Mouse (Mus musculus): Measurements from ENCODE around the gene Thoc5. TPM values are rescaled to one million over a fixed set of nuclear protein-coding genes. Genes with fewer than 3 reads are reported as not detected.

Gene Thoc5
- polyA plus RNA-seq, 1 experiment from 2014 or later: 55.9 TPM

DNA sequence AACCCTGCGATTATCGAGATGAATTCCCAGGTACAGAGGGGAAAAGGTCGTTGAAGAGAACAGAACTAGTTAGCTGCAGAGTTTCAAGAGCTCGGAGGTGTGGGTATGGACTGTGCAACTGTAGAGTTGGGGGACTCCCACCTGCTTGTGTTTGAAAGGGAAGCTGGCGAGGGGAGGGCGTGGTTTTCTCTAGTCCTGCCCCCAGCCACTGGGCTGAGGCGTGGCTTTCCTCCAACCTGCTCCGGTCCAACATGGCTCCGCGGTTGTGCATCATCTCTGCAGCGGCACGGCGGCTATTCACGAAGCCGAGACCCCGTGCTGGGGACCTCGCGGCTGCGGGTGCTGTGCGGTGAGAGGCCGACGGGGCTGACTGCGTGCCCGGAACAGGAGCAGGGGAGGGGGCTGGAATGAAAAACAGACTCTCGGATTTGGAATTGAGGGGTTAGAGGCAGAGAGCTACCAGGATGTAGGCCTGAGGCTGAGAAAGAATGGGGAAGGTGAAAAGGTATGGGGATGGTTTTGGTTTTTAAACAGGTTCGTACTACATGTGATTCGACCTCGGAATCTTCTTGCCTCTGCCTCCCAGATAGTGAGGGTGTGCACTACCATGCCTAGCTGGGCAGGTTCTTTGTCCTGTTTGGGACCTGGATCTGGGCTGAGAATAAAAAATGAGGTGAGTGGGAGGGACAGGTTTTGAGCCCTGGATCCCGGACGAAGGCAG is 21.2 kb upstream of the Thoc5 start, which contains the start of gene Nipsnap1:
Gene Nipsnap1, plus strand, starts transcription at position 197 of the 721 bp plus-strand sequence.
- peaks cover 15% of the 10 kb centered on the region for H3K4me1 ChIP-seq (replicated peaks)
- no peaks in the 10 kb centered on the region for H3K27me3 ChIP-seq
- H3K4me3 ChIP-seq: peak within 1 kb of the TSS; percentile 73
- peak within 1 kb of the TSS; percentile 85 for H3K9ac ChIP-seq
- ATAC-seq (ENCODE audit: low FRiP score): peak; percentile 95
- H3K36me3 ChIP-seq: peaks cover 11% of the 10 kb centered on the region
- peak within 1 kb of the TSS; percentile 87 for H3K27ac ChIP-seq
- WGBS: under 1% methylated on average over 30 of the region's 30 CpGs
- peak within 1 kb of the TSS; percentile 82 for H3K4me2 ChIP-seq
- no peaks in the 10 kb centered on the region for H3K9me3 ChIP-seq

GRCm38 (mm10) chr11:4874551-4874950 is 20.6 kb upstream of the Thoc5 start:
- Histone ChIP-seq H3K36me3 (peaks cover 11% of the 10 kb centered on the region), H3K27me3 (no peaks in the 10 kb centered on the region), H3K4me2 (peak overlapping the region; percentile 82), H3K27ac (peak overlapping the region; percentile 87), H3K4me3 (peak overlapping the region; percentile 73), H3K4me1 (replicated peaks) (peaks cover 15% of the 10 kb centered on the region), H3K9ac (peak overlapping the region; percentile 85), H3K9me3 (no peaks in the 10 kb centered on the region)
- peak; percentile 40 for ATAC-seq (ENCODE audit: low FRiP score)
- WGBS: 9% methylated on average over 10 of the region's 10 CpGs

DNA sequence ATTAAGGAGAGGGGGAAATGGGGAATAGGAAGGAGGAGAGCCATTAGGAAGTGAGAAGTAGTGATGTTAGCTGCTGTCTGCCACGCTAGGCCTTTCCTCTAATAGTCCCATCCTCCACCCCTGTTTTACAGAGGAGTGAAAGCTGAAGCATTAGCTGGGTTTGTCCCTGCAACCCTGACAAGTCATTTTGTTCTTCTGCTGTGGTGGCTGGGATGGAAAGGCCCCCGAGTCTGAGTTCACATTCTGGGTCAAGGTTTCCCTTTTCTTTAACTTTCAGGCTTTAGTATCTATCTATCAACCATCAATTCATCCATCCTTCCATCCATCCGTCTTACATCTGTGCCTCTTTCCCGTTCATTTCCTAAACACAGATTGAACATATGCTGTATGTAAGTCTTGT is 14.0 kb upstream of the Thoc5 start:
- WGBS: 87% methylated on average over 4 of the region's 4 CpGs
- H3K36me3 ChIP-seq: peaks cover 43% of the 10 kb centered on the region
- H3K27ac ChIP-seq: no peak overlapping the region
- H3K4me1 ChIP-seq (replicated peaks): no peaks in the 10 kb centered on the region
- H3K4me2 ChIP-seq: no peak overlapping the region
- no peak for ATAC-seq (ENCODE audit: low FRiP score)
- no peak overlapping the region for H3K9ac ChIP-seq
- no peak overlapping the region for H3K4me3 ChIP-seq
- H3K27me3 ChIP-seq: no peaks in the 10 kb centered on the region
- H3K9me3 ChIP-seq: no peaks in the 10 kb centered on the region

DNA sequence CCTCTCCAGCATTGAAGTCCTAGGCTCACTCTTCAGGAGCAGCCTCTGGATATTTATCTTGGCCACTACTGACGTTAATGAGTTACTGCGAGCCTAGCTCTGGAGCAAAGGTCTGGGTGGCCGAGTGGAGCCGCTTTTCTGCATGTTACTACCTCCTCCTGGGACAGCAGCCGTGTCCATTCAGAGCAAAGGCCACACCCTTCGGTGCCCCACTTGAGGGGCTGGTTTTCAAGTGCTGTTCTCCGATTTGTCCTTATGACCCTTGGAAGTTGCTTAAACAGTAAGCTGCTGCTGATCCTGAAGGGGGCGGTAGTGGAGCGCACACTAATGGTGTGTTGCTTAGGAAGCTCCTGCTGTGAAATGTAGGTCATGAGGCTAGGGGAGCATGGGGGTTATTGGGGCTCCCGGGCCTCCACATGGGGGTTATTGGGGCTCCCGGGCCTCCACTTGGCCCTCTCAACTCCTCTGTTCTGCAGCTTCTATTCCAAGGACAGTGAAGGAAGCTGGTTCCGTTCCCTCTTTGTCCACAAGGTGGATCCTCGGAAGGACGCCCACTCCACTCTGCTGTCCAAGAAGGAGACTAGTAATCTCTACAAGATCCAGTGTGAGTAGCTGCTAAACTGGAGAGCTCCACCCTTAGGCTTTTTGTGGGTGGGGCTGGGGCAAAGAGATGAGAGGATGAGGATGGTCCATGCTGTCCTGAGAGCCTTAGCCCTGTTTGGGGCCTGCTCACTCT is 12.1 kb upstream of the Thoc5 start:
- no peak for ATAC-seq (ENCODE audit: low FRiP score)
- Histone ChIP-seq H3K36me3 (peaks cover 52% of the 10 kb centered on the region), H3K27ac (0 out of 2 replicates have a peak overlapping the region, but pooled peaks have one; percentile 35), H3K4me2 (no peak overlapping the region), H3K9ac (no peak overlapping the region), H3K4me3 (no peak overlapping the region), H3K9me3 (no peaks in the 10 kb centered on the region), H3K4me1 (replicated peaks) (no peaks in the 10 kb centered on the region), H3K27me3 (no peaks in the 10 kb centered on the region)
- WGBS: 45% methylated on average over 14 of the region's 14 CpGs

DNA sequence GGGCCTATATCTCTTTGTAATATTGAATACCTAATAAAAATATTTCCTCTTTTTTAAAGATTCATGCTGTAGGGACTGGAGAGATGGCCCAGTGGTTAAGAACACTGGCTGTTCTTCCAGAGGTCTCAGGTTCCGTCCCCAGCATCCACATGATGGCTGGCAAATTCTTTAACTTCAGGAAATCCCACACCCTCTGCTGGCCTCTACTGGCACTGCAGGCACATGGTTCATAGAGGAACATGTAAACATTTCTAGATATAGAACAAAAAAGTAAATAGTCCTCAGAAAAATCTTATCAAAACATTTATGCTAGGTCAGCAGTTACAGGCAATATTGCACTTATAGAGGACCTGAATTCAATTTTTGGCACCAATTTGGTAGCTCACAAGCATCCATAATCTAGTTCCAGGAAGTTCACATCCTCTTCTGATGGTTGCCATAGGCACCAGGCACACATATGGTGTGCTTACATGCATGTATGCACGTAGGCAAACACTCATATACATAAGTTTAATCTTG is 9.7 kb upstream of the Thoc5 start:
- Histone ChIP-seq H3K36me3 (peaks cover 76% of the 10 kb centered on the region), H3K27ac (no peak overlapping the region), H3K4me3 (no peak overlapping the region), H3K9ac (no peak overlapping the region), H3K27me3 (no peaks in the 10 kb centered on the region), H3K4me2 (no peak overlapping the region), H3K4me1 (replicated peaks) (no peaks in the 10 kb centered on the region), H3K9me3 (no peaks in the 10 kb centered on the region)
- ATAC-seq (ENCODE audit: low FRiP score): no peak
- 63% methylated on average over 2 of the region's 2 CpGs for WGBS

DNA sequence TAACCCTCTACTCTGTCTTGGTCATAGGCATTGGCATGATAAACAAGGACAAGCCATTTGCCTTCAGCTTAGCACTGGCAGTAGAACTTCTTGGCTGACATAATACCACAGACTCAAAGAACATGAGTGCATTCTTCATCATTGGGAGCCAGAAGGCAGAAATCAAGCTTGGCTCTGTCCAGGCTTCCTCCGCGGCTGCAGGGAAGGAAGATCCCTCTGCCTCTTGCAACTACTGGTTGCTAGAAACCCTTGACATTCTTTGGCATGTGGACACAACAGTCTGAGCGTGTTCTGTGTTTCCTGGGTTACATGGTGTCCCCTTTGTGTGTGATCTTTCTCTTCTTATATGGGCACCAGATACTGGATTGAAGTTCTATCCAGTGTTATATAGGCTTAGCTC is 8.1 kb upstream of the Thoc5 start:
- 93% methylated on average over 3 of the region's 3 CpGs for WGBS
- H3K27ac ChIP-seq: no peak overlapping the region
- no peak overlapping the region for H3K9ac ChIP-seq
- H3K9me3 ChIP-seq: no peaks in the 10 kb centered on the region
- no peaks in the 10 kb centered on the region for H3K4me1 ChIP-seq (replicated peaks)
- peaks cover 85% of the 10 kb centered on the region for H3K36me3 ChIP-seq
- no peak overlapping the region for H3K4me3 ChIP-seq
- no peak for ATAC-seq (ENCODE audit: low FRiP score)
- no peaks in the 10 kb centered on the region for H3K27me3 ChIP-seq
- no peak overlapping the region for H3K4me2 ChIP-seq

DNA sequence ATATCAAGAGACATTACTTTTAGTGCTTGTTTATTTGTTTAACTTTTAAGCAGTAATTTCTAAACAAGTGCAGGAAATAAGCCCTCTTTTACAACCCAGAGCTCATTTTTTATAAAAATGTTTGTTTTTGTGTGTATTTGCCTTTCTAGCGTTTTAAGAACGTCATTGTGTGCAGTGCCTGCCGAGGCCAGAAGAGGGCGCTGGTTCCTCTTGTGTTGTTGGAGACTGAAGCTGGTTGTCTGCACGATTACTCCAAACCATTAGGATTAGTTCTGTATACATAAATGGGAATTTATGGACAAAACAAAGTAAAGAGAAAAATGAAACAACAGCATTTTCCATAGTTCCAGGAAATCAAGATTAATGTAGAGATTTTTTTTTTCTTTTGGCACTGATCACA is 5.3 kb downstream of the Thoc5 start:
- Histone ChIP-seq H3K27ac (no peak overlapping the region), H3K9ac (no peak overlapping the region), H3K9me3 (no peaks in the 10 kb centered on the region), H3K36me3 (peaks cover 60% of the 10 kb centered on the region), H3K4me1 (replicated peaks) (peaks cover 14% of the 10 kb centered on the region), H3K27me3 (no peaks in the 10 kb centered on the region), H3K4me2 (no peak overlapping the region), H3K4me3 (no peak overlapping the region)
- no peak for ATAC-seq (ENCODE audit: low FRiP score)
- WGBS: 69% methylated on average over 5 of the region's 5 CpGs

GRCm38 (mm10) chr11:4901956-4902355 is 6.8 kb downstream of the Thoc5 start:
- Histone ChIP-seq H3K4me2 (no peak overlapping the region), H3K36me3 (peaks cover 70% of the 10 kb centered on the region), H3K4me3 (no peak overlapping the region), H3K27me3 (no peaks in the 10 kb centered on the region), H3K27ac (no peak overlapping the region), H3K4me1 (replicated peaks) (peaks cover 3% of the 10 kb centered on the region), H3K9ac (no peak overlapping the region), H3K9me3 (no peaks in the 10 kb centered on the region)
- 92% methylated on average over 6 of the region's 6 CpGs for WGBS
- no peak for ATAC-seq (ENCODE audit: low FRiP score)

DNA sequence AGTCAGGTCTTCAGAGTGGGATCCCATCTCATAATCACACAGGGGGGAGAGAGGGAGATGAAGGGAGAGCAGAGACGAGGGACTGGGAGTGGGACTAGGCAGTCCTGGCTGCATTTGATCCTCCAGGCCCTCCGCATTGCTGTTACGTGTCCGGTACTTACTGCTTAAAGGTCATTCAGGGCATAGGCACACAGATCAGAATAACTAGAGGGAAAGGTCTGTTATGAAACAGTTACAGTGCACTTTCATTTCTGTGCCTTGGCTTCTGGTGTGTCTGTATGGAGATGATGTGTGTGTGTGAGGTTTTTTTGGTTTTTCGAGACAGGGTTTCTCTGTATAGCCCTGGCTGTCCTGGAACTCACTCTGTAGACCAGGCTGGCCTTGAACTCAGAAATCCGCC is 11.1 kb downstream of the Thoc5 start:
- peaks cover 79% of the 10 kb centered on the region for H3K36me3 ChIP-seq

GRCm38 (mm10) chr11:4916068-4916467 is 20.9 kb downstream of the Thoc5 start:
- ATAC-seq (ENCODE audit: low FRiP score): no peak
- no peaks in the 10 kb centered on the region for H3K4me1 ChIP-seq (replicated peaks)
- no peak overlapping the region for H3K4me3 ChIP-seq
- no peak overlapping the region for H3K9ac ChIP-seq
- H3K36me3 ChIP-seq: peaks cover 96% of the 10 kb centered on the region
- no peaks in the 10 kb centered on the region for H3K27me3 ChIP-seq
- no peak overlapping the region for H3K27ac ChIP-seq
- H3K9me3 ChIP-seq: no peaks in the 10 kb centered on the region
- H3K4me2 ChIP-seq: no peak overlapping the region
- WGBS: 56% methylated on average over 1 of the region's 1 CpGs

More for the DNA sequence above, 11.1 kb downstream of the Thoc5 start:
- H3K9me3 ChIP-seq: no peaks in the 10 kb centered on the region
- no peaks in the 10 kb centered on the region for H3K4me1 ChIP-seq (replicated peaks)
- no peak for ATAC-seq (ENCODE audit: low FRiP score)
- no peaks in the 10 kb centered on the region for H3K27me3 ChIP-seq
- no peak overlapping the region for H3K9ac ChIP-seq
- WGBS: 94% methylated on average over 6 of the region's 6 CpGs
- H3K4me3 ChIP-seq: no peak overlapping the region
- no peak overlapping the region for H3K27ac ChIP-seq
- H3K4me2 ChIP-seq: no peak overlapping the region

DNA sequence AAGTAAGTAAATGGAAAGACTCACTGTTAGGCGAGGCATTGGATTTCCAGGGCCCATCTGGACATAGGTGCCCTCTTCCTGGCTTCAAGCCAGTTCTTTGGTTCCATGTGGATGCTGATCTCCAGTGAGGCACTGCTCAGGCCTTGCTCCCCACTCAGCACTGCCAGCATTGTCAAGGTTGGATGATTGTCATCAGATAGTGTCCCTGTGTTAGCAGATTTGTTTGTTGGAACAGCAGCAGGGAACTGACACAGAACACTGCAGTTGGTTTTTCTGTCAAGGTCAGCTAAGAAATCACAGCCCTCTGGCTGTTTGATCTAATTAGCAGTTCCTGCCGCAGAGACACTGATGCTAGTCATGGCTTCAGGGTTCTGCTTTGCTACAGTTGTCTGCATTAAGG is 26.2 kb downstream of the Thoc5 start:
- no peak for ATAC-seq (ENCODE audit: low FRiP score)
- no peaks in the 10 kb centered on the region for H3K4me1 ChIP-seq (replicated peaks)
- no peaks in the 10 kb centered on the region for H3K9me3 ChIP-seq
- H3K4me2 ChIP-seq: no peak overlapping the region
- no peak overlapping the region for H3K9ac ChIP-seq
- no peaks in the 10 kb centered on the region for H3K27me3 ChIP-seq
- H3K4me3 ChIP-seq: no peak overlapping the region
- 78% methylated on average over 2 of the region's 2 CpGs for WGBS
- H3K36me3 ChIP-seq: peaks cover 98% of the 10 kb centered on the region
- H3K27ac ChIP-seq: no peak overlapping the region

- Histone ChIP-seq H3K4me3 (no peak overlapping the region), H3K9ac (no peak overlapping the region), H3K27me3 (no peaks in the 10 kb centered on the region), H3K4me2 (no peak overlapping the region), H3K4me1 (replicated peaks) (no peaks in the 10 kb centered on the region), H3K9me3 (no peaks in the 10 kb centered on the region), H3K36me3 (peaks cover 99% of the 10 kb centered on the region), H3K27ac (no peak overlapping the region)
- 90% methylated on average over 7 of the region's 7 CpGs for WGBS
- ATAC-seq (ENCODE audit: low FRiP score): no peak
Observed at GRCm38 (mm10) chr11:4921751-4922150, 26.6 kb downstream of the Thoc5 start.
